Mouse (Mus musculus) lung, adult 2 months (tissue): ENCODE measurements around the gene Hfe.

Experiments used
- CTCF ChIP-seq: fragments of 200-500 bp; IDR thresholded peaks from 2 replicates; pipeline ENCODE4 v1.5.1; 2011; ENCODE audit warnings: mild to moderate bottlenecking, low read length, control low read depth; ENCODE audit not compliant: insufficient read depth
- POLR2A ChIP-seq: fragments of 200-500 bp; IDR thresholded peaks from 2 replicates; pipeline ENCODE4 v1.6.1; 2011; ENCODE audit warnings: low read depth, mild to moderate bottlenecking, control low read depth, low read length, borderline replicate concordance; ENCODE audit errors: extremely low read depth

GRCm38 (mm10) chr13:23725213-23725612 is 14.6 kb upstream of the Hfe start:
- TF ChIP-seq POLR2A (no peak), CTCF (no peak)
